Mouse (Mus musculus) cortical plate, adult 2 months (tissue): ENCODE data around the gene Calr3. TPM values are rescaled to one million over a fixed set of nuclear protein-coding genes. Genes with fewer than 3 reads are reported as not detected.

ENCODE experiments used
- H3K27ac ChIP-seq: fragments of 200-500 bp; 2 replicates; pipeline ENCODE4 v1.5.1; 2012; ENCODE audit warnings: low read length, control low read depth, inconsistent platforms; ENCODE audit not compliant: insufficient read depth
- H3K4me1 ChIP-seq: fragments of 200-500 bp; 2 replicates; pipeline ENCODE4 v1.6.1; 2011; ENCODE audit warnings: low read length; ENCODE audit not compliant: control insufficient read depth, insufficient read depth
- H3K4me3 ChIP-seq: fragments of 200-500 bp; 2 replicates; pipeline ENCODE4 v1.5.1; 2011; ENCODE audit warnings: mild to moderate bottlenecking, low read length, control low read depth; ENCODE audit not compliant: insufficient read depth
- CTCF ChIP-seq: fragments of 200-500 bp; IDR thresholded peaks from 2 replicates; pipeline ENCODE4 v1.5.1; 2011; ENCODE audit warnings: mild to moderate bottlenecking, control low read depth, low read length; ENCODE audit not compliant: insufficient read depth; ENCODE audit errors: extremely low read depth
- POLR2A ChIP-seq: fragments of 200-500 bp; IDR thresholded peaks from 2 replicates; pipeline ENCODE4 v1.6.1; 2011; ENCODE audit warnings: mild to moderate bottlenecking, low read length, control low read depth; ENCODE audit not compliant: insufficient read depth; ENCODE audit errors: extremely low read depth
- polyA plus RNA-seq: library from polyadenylated mRNA; depleted of rRNA; stranded (reverse); fragments of >200 nt; gene quantifications from 2 replicates; pipeline ENCODE4 v1.2.3, GENCODE M21; 2012; rRNA removed

Gene Calr3
- polyA plus RNA-seq, 1 experiment = 0.81 TPM

DNA sequence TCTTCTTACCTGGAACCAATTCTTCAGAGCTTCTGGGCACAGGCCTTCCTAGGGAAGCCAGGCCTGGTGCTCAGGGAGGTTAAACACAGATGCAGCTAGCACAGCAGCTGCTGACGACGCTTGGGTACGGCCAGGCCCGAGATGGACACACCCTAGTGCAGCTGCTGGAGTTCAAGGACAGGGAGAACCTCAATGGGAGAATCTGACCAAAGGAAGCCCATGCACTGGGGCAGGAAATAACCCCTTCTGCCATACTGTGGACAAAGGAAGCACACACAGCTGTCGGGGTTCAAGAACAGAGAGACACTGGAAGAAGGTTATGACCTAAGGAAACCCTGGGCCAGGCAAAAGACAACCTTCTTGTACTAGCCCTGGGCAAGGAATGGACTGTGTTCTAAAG, 68.5 kb downstream of the Calr3 start:
- H3K27ac ChIP-seq = no peak overlapping the region
- TF ChIP-seq CTCF (no peak), POLR2A (no peak)
- H3K4me3 ChIP-seq = no peak overlapping the region
- no peaks in the 10 kb centered on the region for H3K4me1 ChIP-seq

Other genes with a start within 250 kb of the Calr3 start
- not detected in 2 replicates for gene Cib3, start 231.0 kb downstream of the Calr3 start, polyA plus RNA-seq
- not detected in 2 replicates for gene Gm11034, start 230.2 kb downstream of the Calr3 start, polyA plus RNA-seq
- gene Fam32a, start 224.1 kb downstream of the Calr3 start, polyA plus RNA-seq = 69.6 and 79.2 TPM in 2 replicates
- gene Ap1m1, start 203.9 kb downstream of the Calr3 start, polyA plus RNA-seq = 101 and 104 TPM in 2 replicates
- gene Gm10282, start 138.6 kb downstream of the Calr3 start, polyA plus RNA-seq = 5.3 and 5.4 TPM in 2 replicates
- gene Klf2, start 124.8 kb downstream of the Calr3 start, polyA plus RNA-seq = 11.7 and 14.7 TPM in 2 replicates
- gene Eps15l1, start 22.4 kb downstream of the Calr3 start, polyA plus RNA-seq = 71.4 and 72.9 TPM in 2 replicates
- 8.1 and 8.9 TPM in 2 replicates for gene 1700030K09Rik, start within 50 bp of the Calr3 start, polyA plus RNA-seq
- gene Cherp, start 31.4 kb upstream of the Calr3 start, polyA plus RNA-seq = 44.0 and 47.3 TPM in 2 replicates
- gene Slc35e1, start 48.7 kb upstream of the Calr3 start, polyA plus RNA-seq = 35.9 and 37.0 TPM in 2 replicates
- 7.7 and 8.3 TPM in 2 replicates for gene Med26, start 104.4 kb upstream of the Calr3 start, polyA plus RNA-seq
- gene Smim7, start 127.2 kb upstream of the Calr3 start, polyA plus RNA-seq = 88.6 and 89.2 TPM in 2 replicates
- 171 and 175 TPM in 2 replicates for gene Tmem38a, start 128.2 kb upstream of the Calr3 start, polyA plus RNA-seq
- gene Nwd1, start 202.8 kb upstream of the Calr3 start, polyA plus RNA-seq = 17.7 and 19.2 TPM in 2 replicates